Mouse (Mus musculus): ENCODE data around the gene Mfap1a.

- TF ChIP-seq CTCF (conservative IDR thresholded peaks at IDR 0.05; ENCODE audit: insufficient read depth, insufficient read length, low read depth, low read length) (no peak), POLR2A (IDR thresholded peaks at IDR 0.05; ENCODE audit: low read depth, low read length) (no peak)
Observed at GRCm38 (mm10) chr2:121453917-121454316, 52.5 kb downstream of the Mfap1a start.
